Mouse (Mus musculus): ENCODE results near the gene Gm5141. TPM values are rescaled to one million over a fixed set of nuclear protein-coding genes. Genes with fewer than 3 reads are reported as not detected.
"Not testable (repeated sequence)": the region's sequence is repeated elsewhere in the genome, so short reads cannot be mapped to it uniquely, and the experiment has no call there.

The Gm5141 gene
- total and polyA plus RNA-seq, 3 experiments = 0.45 to 0.59 (median 0.55) TPM

GRCm38 (mm10) chr13:62763806-62764205 is 21.8 kb downstream of the Gm5141 start:
- 69% methylated on average over 2 of the region's 2 CpGs for WGBS
- H3K9ac ChIP-seq (ENCODE audit: low read depth, low read length); H3K36me3 ChIP-seq (ENCODE audit: control insufficient read depth, insufficient read depth, low read length); H3K79me2 ChIP-seq (replicated peaks; ENCODE audit: control insufficient read depth, insufficient read depth, low read length); H3K27ac ChIP-seq; DNase-seq; H3K27me3 ChIP-seq (ENCODE audit: control insufficient read depth, insufficient read depth, low read length); H3K4me1 ChIP-seq (ENCODE audit: control insufficient read depth, insufficient read depth, low read length); H3K4me3 ChIP-seq: not testable (repeated sequence)
- intact Hi-C loops (cut with DNase I) = loop anchor here (2.0 kb wide), 1 partner anchor 91 kb away; no protein-coding TSS in a partner anchor
- peak; percentile 65 for TF ChIP-seq CTCF (IDR thresholded peaks at IDR 0.05)

GRCm38 (mm10) chr13:62760432-62761415 is 24.9 kb downstream of the Gm5141 start, which contains the start of gene Platr25:
TSS of gene Platr25 (minus strand) at chr13:62760709.
- H3K27ac ChIP-seq; H3K79me2 ChIP-seq (replicated peaks; ENCODE audit: control insufficient read depth, insufficient read depth, low read length); intact Hi-C loops (cut with DNase I); H3K27me3 ChIP-seq (ENCODE audit: control insufficient read depth, insufficient read depth, low read length); H3K4me1 ChIP-seq (ENCODE audit: control insufficient read depth, insufficient read depth, low read length); H3K36me3 ChIP-seq (ENCODE audit: control insufficient read depth, insufficient read depth, low read length): not testable (repeated sequence)
- Histone ChIP-seq H3K9ac (ENCODE audit: low read depth, low read length) (peak within 1 kb of the TSS; percentile 19; the same call in 1 of the 2 replicates), H3K4me3 (peak within 1 kb of the TSS; percentile 30)
- WGBS = 13% methylated on average over 20 of the region's 20 CpGs
- DNase-seq = peak; percentile 58 to 78

- WGBS = 96% methylated on average over 2 of the region's 2 CpGs
- Histone ChIP-seq H3K27ac (no peak overlapping the region), H3K36me3 (ENCODE audit: control insufficient read depth, insufficient read depth, low read length) (no peaks in the 10 kb centered on the region), H3K79me2 (replicated peaks; ENCODE audit: control insufficient read depth, insufficient read depth, low read length) (no peaks in the 10 kb centered on the region), H3K4me1 (ENCODE audit: control insufficient read depth, insufficient read depth, low read length) (no peaks in the 10 kb centered on the region), H3K27me3 (ENCODE audit: control insufficient read depth, insufficient read depth, low read length) (no peaks in the 10 kb centered on the region), H3K9ac (ENCODE audit: low read depth, low read length) (no peak overlapping the region), H3K4me3 (no peak overlapping the region)
- intact Hi-C loops (cut with DNase I) = no loop called here
- no peak for DNase-seq
- no peak for TF ChIP-seq CTCF (IDR thresholded peaks at IDR 0.05)
- TF ChIP-seq POLR2A (IDR thresholded peaks at IDR 0.05; ENCODE audit: insufficient read depth, low read depth, low read length) = no peak
- TF ChIP-seq EP300 (IDR thresholded peaks at IDR 0.05; ENCODE audit: insufficient read depth, low read depth, low read length) = no peak
These were observed 52.3 kb downstream of the Gm5141 start for GRCm38 (mm10) chr13:62733322-62733721.

Small RNAs within 50 kb of the gene (microRNA-seq; reads per million reads assigned to microRNA genes)
- gene Gm24588 (0 reads per million in 2 experiments), gene Mir713 (0 reads per million in 2 experiments)

Other genes with a start within 250 kb of the Gm5141 start
- gene Zfp935, start 227.3 kb downstream of the Gm5141 start, total RNA-seq (2021) = not detected
- not detected in 2 replicates for gene Zfp935, start 227.3 kb downstream of the Gm5141 start, polyA plus RNA-seq (2012; rRNA removed)
- gene Zfp934, start 214.6 kb downstream of the Gm5141 start, total RNA-seq (2021) = 1 to 10 TPM; 3.9 TPM
- gene Zfp934, start 214.6 kb downstream of the Gm5141 start, polyA plus RNA-seq (2012; rRNA removed) = 0.66 and 1.2 TPM in 2 replicates
- gene 6720489N17Rik, start 161.6 kb downstream of the Gm5141 start, total RNA-seq (2021) = 1 to 10 TPM in 1 of 2 experiments, under 1 TPM in 1; 0.84 to 1.2 TPM
- gene 6720489N17Rik, start 161.6 kb downstream of the Gm5141 start, polyA plus RNA-seq (2012; rRNA removed) = 0.14 and 0.44 TPM in 2 replicates
- 1 to 10 TPM; 1.6 to 2.9 TPM for gene Platr25, start 25.1 kb downstream of the Gm5141 start, total RNA-seq (2021)
- 0.74 and 1.6 TPM in 2 replicates for gene Platr25, start 25.1 kb downstream of the Gm5141 start, polyA plus RNA-seq (2012; rRNA removed)
- gene Fbp2, start 72.6 kb upstream of the Gm5141 start, total RNA-seq (2021) = 10 to 100 TPM; 23.7 to 29.4 TPM
- 15.1 and 29.4 TPM in 2 replicates for gene Fbp2, start 72.6 kb upstream of the Gm5141 start, polyA plus RNA-seq (2012; rRNA removed)
- not detected for gene Fbp1, start 102.5 kb upstream of the Gm5141 start, total RNA-seq (2021)
- gene Fbp1, start 102.5 kb upstream of the Gm5141 start, polyA plus RNA-seq (2012; rRNA removed) = 0.51 and 0.94 TPM in 2 replicates
- 100 to 1,000 TPM in 1 of 2 experiments, 10 to 100 TPM in 1; 91.0 to 101 TPM for gene 2010111I01Rik, start 179.1 kb upstream of the Gm5141 start, total RNA-seq (2021)
- 84.6 and 126 TPM in 2 replicates for gene 2010111I01Rik, start 179.1 kb upstream of the Gm5141 start, polyA plus RNA-seq (2012; rRNA removed)